19 mouse cellular contexts compared by ENCODE assay signal in the genomic region with DNA sequence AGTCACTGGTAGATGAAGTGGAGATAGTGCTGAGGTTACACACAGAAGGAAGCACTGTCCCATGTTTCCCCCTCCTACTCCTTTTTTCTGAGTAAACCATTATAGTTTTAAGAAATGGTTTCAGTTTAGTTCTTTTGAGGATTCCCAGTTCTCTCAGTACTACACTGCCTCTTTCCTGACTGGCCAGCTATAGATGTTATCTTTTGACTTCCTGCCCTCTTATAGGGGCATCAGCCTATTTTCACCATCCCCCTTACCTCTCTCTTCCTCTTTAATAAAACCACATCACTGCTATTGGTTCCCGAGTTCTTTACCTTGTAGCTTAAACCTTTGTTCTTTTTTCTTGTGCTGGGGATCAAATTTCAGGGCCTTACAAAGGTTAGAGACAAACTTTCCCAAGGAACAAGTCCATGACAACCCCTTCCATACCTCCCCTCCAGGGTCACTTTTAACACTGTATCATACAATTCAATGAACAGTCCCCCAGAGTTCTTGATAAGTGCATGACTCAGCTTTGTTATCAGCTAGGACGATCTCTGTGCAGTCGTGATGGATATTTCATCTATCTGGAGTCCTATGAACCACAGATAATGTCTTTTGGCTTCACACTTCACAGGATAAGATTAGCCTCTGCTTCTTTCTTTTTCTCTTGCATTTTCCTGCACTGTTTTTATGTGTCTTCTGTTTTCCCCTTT. TPM values are rescaled to one million over a fixed set of nuclear protein-coding genes. Genes with fewer than 3 reads are reported as not detected.
A peak's percentile ranks its signal among the peaks of the same experiment; 100 is the strongest.
DNase-seq lines count a peak whose midpoint lies in the region; ATAC-seq and TF ChIP-seq lines count a peak whose summit lies in the region.
"Had no signal": no experiment of that assay in that cellular context is flagged by ENCODE, and none has a peak within 500 bp of the region (broad histone marks: within the 10 kb centered on the region; RNA-seq: fewer than 3 reads in every experiment).

No protein-coding gene starts in this region.

- H3K36me3 ChIP-seq in kidney, adult 2 months (ENCODE audit: control insufficient read depth, insufficient read depth, low read length) = no peaks in the 10 kb centered on the region
- H3K36me3 ChIP-seq in G1E (replicated peaks) = peaks cover 28% of the 10 kb centered on the region
- H3K36me3 ChIP-seq: forebrain, embryonic 15.5 days had no signal

- ATAC-seq in G1E (ENCODE audit: extremely low read depth, insufficient number of reproducible peaks, low FRiP score, poor library complexity, severe bottlenecking) = peak; percentile 76
- peak; percentile 80 for ATAC-seq in inflammation-experienced regulatory T-cells, adult 6 months
- ATAC-seq: forebrain, embryonic 15.5 days; lung, postnatal 0 days; Patski had no signal

- no peak overlapping the region for H3K4me3 ChIP-seq in kidney, adult 2 months (ENCODE audit: insufficient read depth, low read depth, low read length)
- peak overlapping the region; percentile 32; the same call in 1 of the 2 replicates for H3K4me3 ChIP-seq in G1E (ENCODE audit: low read depth, low read length)
- H3K4me3 ChIP-seq: erythroblast, embryonic 14.5 days; forebrain, embryonic 15.5 days; heart, embryonic 13.5 days; liver, embryonic 15.5 days had no signal

- no peak for TF ChIP-seq CTCF in kidney, adult 2 months (conservative IDR thresholded peaks at IDR 0.05; ENCODE audit: insufficient read depth, insufficient read length, low read depth, low read length)
- TF ChIP-seq CTCF in G1E (IDR thresholded peaks at IDR 0.05; ENCODE audit: low read depth, low read length) = no peak

- WGBS in kidney, adult 2 months = 44% methylated on average over 3 of the region's 3 CpGs

- H3K27me3 ChIP-seq in kidney, adult 2 months (replicated peaks; ENCODE audit: control insufficient read depth, insufficient read depth, low read length) = no peaks in the 10 kb centered on the region
- H3K27me3 ChIP-seq in G1E (ENCODE audit: insufficient read depth, low read length) = no peaks in the 10 kb centered on the region
- H3K27me3 ChIP-seq: CH12.LX; forebrain, embryonic 15.5 days; heart, embryonic 13.5 days; liver, embryonic 15.5 days; Patski had no signal

- DNase-seq in kidney, adult 2 months = no peak
- no peak for DNase-seq in kidney, postnatal 14 days
- DNase-seq in 416B (ENCODE audit: low read depth) (peak; percentile 89), G1E (ENCODE audit: low spot score) (peak; percentile 8)
- DNase-seq in right cerebral cortex, postnatal 25 days = no peak
- DNase-seq in left cerebral cortex, postnatal 14 days (ENCODE audit: low spot score in 2 of 2) = no peak
- DNase-seq: cerebellum, adult 11 months; cerebellum, postnatal 25 days; heart, adult 11 months; heart, postnatal 4 days; kidney, postnatal 4 days had no signal

- intact Hi-C loops in left cerebral cortex, postnatal 14 days (cut with DNase I) = no loop called here

- H3K9me3 ChIP-seq in G1E (replicated peaks) = no peaks in the 10 kb centered on the region
- H3K9me3 ChIP-seq: forebrain, embryonic 15.5 days; liver, embryonic 15.5 days had no signal

- H3K27ac ChIP-seq in kidney, adult 2 months (ENCODE audit: insufficient read depth, low read depth, low read length) = peak overlapping the region; percentile 23; the same call in 1 of the 2 replicates
- H3K27ac ChIP-seq: forebrain, embryonic 15.5 days; heart, embryonic 13.5 days; liver, embryonic 15.5 days had no signal

- no peak for TF ChIP-seq POLR2A in kidney, adult 2 months (IDR thresholded peaks at IDR 0.05; ENCODE audit: low read depth, low read length)

- H3K4me1 ChIP-seq in kidney, adult 2 months (ENCODE audit: control insufficient read depth, insufficient read depth, low read length) = no peaks in the 10 kb centered on the region
- peaks cover 41% of the 10 kb centered on the region for H3K4me1 ChIP-seq in G1E (ENCODE audit: insufficient read depth, low read depth, low read length)
- H3K4me1 ChIP-seq: forebrain, embryonic 15.5 days had no signal

RNA-seq across cellular contexts. Expression of a gene that starts 35.3 kb away (rescaled TPM):
- polyA plus RNA-seq in kidney, adult 2 months (2012; rRNA removed) = 33.8 and 38.7 TPM in 2 replicates
- total RNA-seq in G1E (2014; fragmentation: Nextera tagmentation) (155 and 214 TPM in 2 replicates), G1E (2017) (44.6 and 45.8 TPM in 2 replicates)
- 55.1 and 65.0 TPM in 2 replicates for polyA plus RNA-seq in G1E (2012)
- polyA plus RNA-seq in inflammation-experienced regulatory T-cells, adult 6 months (2017; shearing (Covaris generic)) = 100 to 1,000 TPM in 2 of 3 experiments, 10 to 100 TPM in 1; 83.9 to 117 (median 107) TPM
- 10 to 100 TPM; 41.3 to 44.5 TPM for total RNA-seq in left cerebral cortex, postnatal 14 days (2021)

RNA-seq across cellular contexts. Expression of a gene that starts 35.4 kb away (rescaled TPM):
- 15.7 and 16.4 TPM in 2 replicates for polyA plus RNA-seq in kidney, adult 2 months (2012; rRNA removed)
- total RNA-seq in G1E (2014; fragmentation: Nextera tagmentation) (22.0 and 22.4 TPM in 2 replicates), G1E (2017) (13.9 and 15.7 TPM in 2 replicates)
- polyA plus RNA-seq in G1E (2012) = 8.3 and 10.0 TPM in 2 replicates
- 10 to 100 TPM in 2 of 3 experiments, 1 to 10 TPM in 1; 7.6 to 17.4 (median 13.0) TPM for polyA plus RNA-seq in inflammation-experienced regulatory T-cells, adult 6 months (2017; shearing (Covaris generic))
- total RNA-seq in left cerebral cortex, postnatal 14 days (2021) = 1 to 10 TPM; 2.5 to 4.0 TPM

Comparison
In these comparisons a context has a peak if more than half of its experiments do, and no peak if none do; other contexts are left out.
1. DNase-seq: peak in 416B (single experiment) and G1E (single experiment); none in kidney, adult 2 months (single experiment), kidney, postnatal 14 days (single experiment), right cerebral cortex, postnatal 25 days (single experiment) and left cerebral cortex, postnatal 14 days (0 of 2).